Comparison of ENCODE assay signal across 8 mouse cellular contexts in genomic region chr7:140821653-140822329, GRCm38 (mm10). TPM values are rescaled to one million over a fixed set of nuclear protein-coding genes. Genes with fewer than 3 reads are reported as not detected.
DNase-seq lines count a peak whose midpoint lies in the region; ATAC-seq and TF ChIP-seq lines count a peak whose summit lies in the region.

Zfp941 (minus strand) TSS chr7:140822178.

- H3K36me3 ChIP-seq in heart, embryonic 16.5 days (ENCODE audit: control insufficient read depth, insufficient read depth): no peaks in the 10 kb centered on the region
- no peaks in the 10 kb centered on the region for H3K36me3 ChIP-seq in liver, postnatal 0 days (replicated peaks; ENCODE audit: insufficient read depth, low read length)

- H3K4me2 ChIP-seq in heart, embryonic 16.5 days (ENCODE audit: low read depth, low read length): peak within 1 kb of the TSS; percentile 82
- peak within 1 kb of the TSS; percentile 76 for H3K4me2 ChIP-seq in liver, postnatal 0 days (ENCODE audit: low read depth, low read length)

- H3K9me3 ChIP-seq in heart, embryonic 16.5 days (replicated peaks; ENCODE audit: control insufficient read depth, low read length): no peaks in the 10 kb centered on the region; the same call in 1 of the 2 replicates
- no peaks in the 10 kb centered on the region for H3K9me3 ChIP-seq in liver, postnatal 0 days (ENCODE audit: low read length)

- WGBS in lung, adult 2 months: 3% methylated on average over 21 of the region's 21 CpGs
- 3% methylated on average over 21 of the region's 21 CpGs for WGBS in heart, embryonic 16.5 days
- WGBS in liver, postnatal 0 days (ENCODE audit: insufficient replicate concordance): 5% methylated on average over 21 of the region's 21 CpGs

- ATAC-seq in heart, embryonic 16.5 days (replicated peaks; ENCODE audit: extremely low read depth, insufficient read depth, low FRiP score): no peak
- ATAC-seq in liver, postnatal 0 days: peak; percentile 91

- no peak for TF ChIP-seq CTCF in lung, adult 2 months (IDR thresholded peaks at IDR 0.05; ENCODE audit: insufficient read depth, low read length)
- no peak for TF ChIP-seq CTCF in layer of hippocampus, adult 2 months (conservative IDR thresholded peaks at IDR 0.05)
- no peak for TF ChIP-seq CTCF in liver, postnatal 0 days (IDR thresholded peaks at IDR 0.05; ENCODE audit: low read depth)

- no peak for TF ChIP-seq EP300 in liver, postnatal 0 days (IDR thresholded peaks at IDR 0.05; ENCODE audit: low read depth)

- H3K27me3 ChIP-seq in heart, embryonic 16.5 days (ENCODE audit: control insufficient read depth, insufficient read depth, low read length): no peaks in the 10 kb centered on the region
- H3K27me3 ChIP-seq in liver, postnatal 0 days (ENCODE audit: insufficient read depth, low read length): no peaks in the 10 kb centered on the region

- no peaks in the 10 kb centered on the region for H3K4me1 ChIP-seq in lung, adult 2 months (ENCODE audit: control insufficient read depth, insufficient read depth, low read length)
- H3K4me1 ChIP-seq in heart, embryonic 16.5 days (ENCODE audit: control insufficient read depth, insufficient read depth, low read length): no peaks in the 10 kb centered on the region
- no peaks in the 10 kb centered on the region; the same call in 1 of the 2 replicates for H3K4me1 ChIP-seq in liver, postnatal 0 days (ENCODE audit: insufficient read depth)

- H3K27ac ChIP-seq in heart, embryonic 16.5 days (ENCODE audit: low read length): no peak within 1 kb of the TSS
- peak within 1 kb of the TSS; percentile 86 for H3K27ac ChIP-seq in layer of hippocampus, adult 2 months
- H3K27ac ChIP-seq in liver, postnatal 0 days (ENCODE audit: low read depth): no peak within 1 kb of the TSS

- no peak for TF ChIP-seq POLR2A in lung, adult 2 months (IDR thresholded peaks at IDR 0.05; ENCODE audit: borderline replicate concordance, extremely low read depth, low read depth, low read length)

- H3K9ac ChIP-seq in heart, embryonic 16.5 days (ENCODE audit: low read length): peak within 1 kb of the TSS; percentile 64
- H3K9ac ChIP-seq in liver, postnatal 0 days (replicated peaks): peak within 1 kb of the TSS; percentile 41

- peak within 1 kb of the TSS; percentile 33 for H3K4me3 ChIP-seq in lung, adult 2 months (replicated peaks; ENCODE audit: extremely low read depth, low read depth, low read length)
- peak within 1 kb of the TSS; percentile 50 for H3K4me3 ChIP-seq in heart, embryonic 16.5 days (ENCODE audit: low read length)
- H3K4me3 ChIP-seq in layer of hippocampus, adult 2 months: peak within 1 kb of the TSS; percentile 59
- H3K4me3 ChIP-seq in liver, postnatal 0 days (ENCODE audit: low read depth, low read length): peak within 1 kb of the TSS; percentile 47

- DNase-seq in lung, adult 2 months: no peak
- no peak for DNase-seq in lung, postnatal 14 days
- peak; percentile 63 for DNase-seq in embryo, embryonic 9.5 days (ENCODE audit: extremely low spot score)
- peak in 1 of 2 experiments; percentile 56 for DNase-seq in layer of hippocampus, adult 2 months (ENCODE audit: low spot score in 2 of 2)
- DNase-seq in liver, postnatal 0 days: no peak
- peak; percentile 80 for DNase-seq in retina, postnatal 1 day
- no peak for DNase-seq in ovary, postnatal 14 days (ENCODE audit: low spot score)

RNA-seq across cellular contexts. Expression of gene Zfp941, which starts in this region (rescaled TPM):
- polyA plus RNA-seq in lung, adult 2 months (2012; rRNA removed): 0.06 and 0.19 TPM in 2 replicates
- 0.74 and 0.93 TPM in 2 replicates for polyA plus RNA-seq in heart, embryonic 16.5 days (2015; fragmentation: Nextera tagmentation; extraction: Ambion mirVana)
- 10 to 100 TPM; 10.7 to 18.0 TPM for total RNA-seq in layer of hippocampus, adult 2 months (2021)
- polyA plus RNA-seq in liver, postnatal 0 days (2015; fragmentation: Nextera tagmentation; extraction: Ambion mirVana): 0.14 and 0.21 TPM in 2 replicates

Comparison
In these comparisons a context has a peak if more than half of its experiments do, and no peak if none do; other contexts are left out.
1. Peak in ATAC-seq, H3K4me3 ChIP-seq, H3K9ac ChIP-seq and H3K4me2 ChIP-seq in liver, postnatal 0 days; RNA of the gene not detected or under 1 TPM.
2. DNase-seq: peak in embryo, embryonic 9.5 days (single experiment) and retina, postnatal 1 day (single experiment); none in lung, adult 2 months (single experiment), lung, postnatal 14 days (single experiment), liver, postnatal 0 days (single experiment) and ovary, postnatal 14 days (single experiment).
3. Peak in every context shown above with its lines, with median percentiles within 50 percentile points of each other: H3K4me3 ChIP-seq.